8 mouse cellular contexts compared by ENCODE assay signal in genomic region chr11:86756156-86757141, GRCm38 (mm10). TPM values are rescaled to one million over a fixed set of nuclear protein-coding genes. Genes with fewer than 3 reads are reported as not detected.
DNase-seq lines count a peak whose midpoint lies in the region; ATAC-seq lines count a peak whose summit lies in the region.

No protein-coding gene starts in this region.

- H3K27me3 ChIP-seq in embryonic facial prominence, embryonic 13.5 days, result no peaks in the 10 kb centered on the region
- no peaks in the 10 kb centered on the region for H3K27me3 ChIP-seq in liver, embryonic 11.5 days (replicated peaks; ENCODE audit: control insufficient read depth, insufficient read depth, low read length)
- no peaks in the 10 kb centered on the region for H3K27me3 ChIP-seq in stomach, embryonic 16.5 days (ENCODE audit: control insufficient read depth, insufficient read depth, low read length)

- DNase-seq in A20 (ENCODE audit: low read depth, low spot score), result peak; percentile 70
- peak; percentile 46 to 58 for DNase-seq in adrenal gland, adult 18-20 months (ENCODE audit: low spot score in 2 of 2)
- peak; percentile 34 to 44 for DNase-seq in heart, adult 9 months (ENCODE audit: low spot score in 2 of 2)
- DNase-seq in kidney, adult 9 months, result peak; percentile 68
- DNase-seq in liver, embryonic 11.5 days (ENCODE audit: low spot score), result peak; percentile 44
- peak; percentile 74 for DNase-seq in naive thymus-derived CD4-positive, alpha-beta T cell, adult 2 months (ENCODE audit: low read depth)

- no peaks in the 10 kb centered on the region for H3K9me3 ChIP-seq in embryonic facial prominence, embryonic 13.5 days
- H3K9me3 ChIP-seq in liver, embryonic 11.5 days (ENCODE audit: control insufficient read depth, low read length), result no peaks in the 10 kb centered on the region
- no peaks in the 10 kb centered on the region for H3K9me3 ChIP-seq in stomach, embryonic 16.5 days (replicated peaks; ENCODE audit: control insufficient read depth, low read length)

- H3K36me3 ChIP-seq in embryonic facial prominence, embryonic 13.5 days, result 0 out of 2 replicates have a peak, but pooled peaks cover 2% of the 10 kb centered on the region
- peaks cover 8% of the 10 kb centered on the region; the same call in 1 of the 2 replicates for H3K36me3 ChIP-seq in liver, embryonic 11.5 days (ENCODE audit: control insufficient read depth, insufficient read depth, low read length)
- no peaks in the 10 kb centered on the region for H3K36me3 ChIP-seq in stomach, embryonic 16.5 days (ENCODE audit: control insufficient read depth, insufficient read depth, low read length)

- H3K4me2 ChIP-seq in embryonic facial prominence, embryonic 13.5 days, result peak overlapping the region; percentile 93
- peak overlapping the region; percentile 76 for H3K4me2 ChIP-seq in liver, embryonic 11.5 days
- H3K4me2 ChIP-seq in stomach, embryonic 16.5 days (ENCODE audit: low read depth, low read length), result peak overlapping the region; percentile 95

- peak overlapping the region; percentile 97 for H3K27ac ChIP-seq in embryonic facial prominence, embryonic 13.5 days
- peak overlapping the region; percentile 96 for H3K27ac ChIP-seq in liver, embryonic 11.5 days (ENCODE audit: low read depth, low read length)
- H3K27ac ChIP-seq in stomach, embryonic 16.5 days (ENCODE audit: low read length), result peak overlapping the region; percentile 100

- H3K4me1 ChIP-seq in embryonic facial prominence, embryonic 13.5 days, result peaks cover 29% of the 10 kb centered on the region
- H3K4me1 ChIP-seq in liver, embryonic 11.5 days (replicated peaks; ENCODE audit: control insufficient read depth, insufficient read depth, low read length), result peaks cover 43% of the 10 kb centered on the region
- H3K4me1 ChIP-seq in stomach, embryonic 16.5 days (ENCODE audit: control insufficient read depth, insufficient read depth, low read length), result peaks cover 28% of the 10 kb centered on the region

- peak overlapping the region; percentile 95 for H3K4me3 ChIP-seq in embryonic facial prominence, embryonic 13.5 days
- H3K4me3 ChIP-seq in liver, embryonic 11.5 days (ENCODE audit: low read depth, low read length), result peak overlapping the region; percentile 92
- peak overlapping the region; percentile 100 for H3K4me3 ChIP-seq in stomach, embryonic 16.5 days (replicated peaks; ENCODE audit: low read length)

- no peak for ATAC-seq in embryonic facial prominence, embryonic 13.5 days (ENCODE audit: insufficient number of reproducible peaks, insufficient read depth, low FRiP score, low TSS enrichment, low read depth)
- peak; percentile 19 for ATAC-seq in liver, embryonic 11.5 days (replicated peaks; ENCODE audit: low FRiP score)
- ATAC-seq in stomach, embryonic 16.5 days (ENCODE audit: insufficient read depth, low FRiP score), result no peak; the same call in 1 of the 2 replicates

- H3K9ac ChIP-seq in embryonic facial prominence, embryonic 13.5 days, result peak overlapping the region; percentile 95
- peak overlapping the region; percentile 99 for H3K9ac ChIP-seq in liver, embryonic 11.5 days (ENCODE audit: low read depth, low read length)
- peak overlapping the region; percentile 98 for H3K9ac ChIP-seq in stomach, embryonic 16.5 days (ENCODE audit: low read length)

- 3% methylated on average over 31 of the region's 31 CpGs for WGBS in embryonic facial prominence, embryonic 13.5 days
- 3% methylated on average over 31 of the region's 31 CpGs for WGBS in liver, embryonic 11.5 days
- WGBS in stomach, embryonic 16.5 days, result 2% methylated on average over 31 of the region's 31 CpGs

RNA-seq across cellular contexts. Expression of gene Cltc, which starts 0.9 kb away (rescaled TPM):
- 100 to 1,000 TPM; 258 to 298 TPM for total RNA-seq in adrenal gland, adult 18-20 months (2021)
- polyA plus RNA-seq in embryonic facial prominence, embryonic 13.5 days (2015; fragmentation: Nextera tagmentation; extraction: Ambion mirVana), result 106 and 129 TPM in 2 replicates
- polyA plus RNA-seq in liver, embryonic 11.5 days (2014; fragmentation: Nextera tagmentation; extraction: Ambion mirVana), result 157 and 185 TPM in 2 replicates
- 148 and 164 TPM in 2 replicates for polyA plus RNA-seq in stomach, embryonic 16.5 days (2015; fragmentation: Nextera tagmentation; extraction: Ambion mirVana)

RNA-seq across cellular contexts. Expression of gene Dhx40, which starts 51.1 kb away (rescaled TPM):
- total RNA-seq in adrenal gland, adult 18-20 months (2021), result 10 to 100 TPM; 21.2 to 27.0 TPM
- 27.0 and 27.7 TPM in 2 replicates for polyA plus RNA-seq in embryonic facial prominence, embryonic 13.5 days (2015; fragmentation: Nextera tagmentation; extraction: Ambion mirVana)
- polyA plus RNA-seq in liver, embryonic 11.5 days (2014; fragmentation: Nextera tagmentation; extraction: Ambion mirVana), result 15.4 and 16.4 TPM in 2 replicates
- 17.1 and 17.7 TPM in 2 replicates for polyA plus RNA-seq in stomach, embryonic 16.5 days (2015; fragmentation: Nextera tagmentation; extraction: Ambion mirVana)
